Mouse (Mus musculus) forebrain, embryonic 12.5 days (tissue): Measurements from ENCODE around the gene Tmem211. TPM values are rescaled to one million over a fixed set of nuclear protein-coding genes. Genes with fewer than 3 reads are reported as not detected.
A peak's percentile ranks its signal among the peaks of the same experiment; 100 is the strongest.

Source experiments
- ATAC-seq: fragments of 200-750 bp; cut with Nextera tagmentation; 2 replicates; pipeline ENCODE4 v1.8.0; 2017; ENCODE audit warnings: moderate TSS enrichment; ENCODE audit not compliant: low FRiP score
- H3K27ac ChIP-seq: fragments of 300-500 bp; sonication (generic); 2 replicates; pipeline ENCODE4 v1.5.1; 2016; ENCODE audit warnings: mild to moderate bottlenecking
- H3K27me3 ChIP-seq: fragments of 300-500 bp; sonication (generic); 2 replicates; pipeline ENCODE4 v1.6.1; 2016; ENCODE audit warnings: mild to moderate bottlenecking
- H3K36me3 ChIP-seq: fragments of 300-500 bp; sonication (generic); replicated peaks from 2 replicates; pipeline ENCODE4 v1.6.1; 2016; ENCODE audit warnings: mild to moderate bottlenecking
- H3K4me1 ChIP-seq: fragments of 300-500 bp; sonication (generic); 2 replicates; pipeline ENCODE4 v1.6.1; 2016
- H3K4me2 ChIP-seq: fragments of 300-500 bp; sonication (generic); 2 replicates; pipeline ENCODE4 v1.6.1; 2016; ENCODE audit warnings: mild to moderate bottlenecking, moderate library complexity
- H3K4me3 ChIP-seq: fragments of 300-500 bp; sonication (generic); replicated peaks from 2 replicates; pipeline ENCODE4 v1.5.1; 2016; ENCODE audit warnings: mild to moderate bottlenecking
- H3K9ac ChIP-seq: fragments of 300-500 bp; sonication (generic); 2 replicates; pipeline ENCODE4 v1.6.1; 2016; ENCODE audit warnings: mild to moderate bottlenecking
- H3K9me3 ChIP-seq: fragments of 300-500 bp; sonication (generic); 2 replicates; pipeline ENCODE4 v1.6.1; 2016
- WGBS: fragments of 180-500 bp; shearing (Covaris S2); methylation state at CpG from one replicate; pipeline ENCODE4 v1.1.7; 2016; 5-methylcytosine and 5-hydroxymethylcytosine counted together
- polyA plus RNA-seq: library from polyadenylated mRNA; unstranded; fragments of >200 nt; fragmentation: Nextera tagmentation; extraction: Ambion mirVana; gene quantifications from 2 replicates; pipeline ENCODE4 v1.2.1, GENCODE M21; 2016

The Tmem211 gene
- polyA plus RNA-seq, 1 experiment from 2014 or later: 0.20 TPM

GRCm38 (mm10) chr5:113215610-113216011, 11.1 kb upstream of the Tmem211 start:
- 87% methylated on average over 9 of the region's 9 CpGs for WGBS
- H3K27ac ChIP-seq: no peak overlapping the region
- H3K4me1 ChIP-seq: peaks cover 7% of the 10 kb centered on the region
- ATAC-seq: no peak
- H3K9ac ChIP-seq: no peak overlapping the region
- no peaks in the 10 kb centered on the region for H3K9me3 ChIP-seq
- H3K27me3 ChIP-seq: 0 out of 2 replicates have a peak, but pooled peaks cover 7% of the 10 kb centered on the region
- H3K36me3 ChIP-seq: no peaks in the 10 kb centered on the region
- H3K4me2 ChIP-seq: no peak overlapping the region
- H3K4me3 ChIP-seq: no peak overlapping the region

DNA sequence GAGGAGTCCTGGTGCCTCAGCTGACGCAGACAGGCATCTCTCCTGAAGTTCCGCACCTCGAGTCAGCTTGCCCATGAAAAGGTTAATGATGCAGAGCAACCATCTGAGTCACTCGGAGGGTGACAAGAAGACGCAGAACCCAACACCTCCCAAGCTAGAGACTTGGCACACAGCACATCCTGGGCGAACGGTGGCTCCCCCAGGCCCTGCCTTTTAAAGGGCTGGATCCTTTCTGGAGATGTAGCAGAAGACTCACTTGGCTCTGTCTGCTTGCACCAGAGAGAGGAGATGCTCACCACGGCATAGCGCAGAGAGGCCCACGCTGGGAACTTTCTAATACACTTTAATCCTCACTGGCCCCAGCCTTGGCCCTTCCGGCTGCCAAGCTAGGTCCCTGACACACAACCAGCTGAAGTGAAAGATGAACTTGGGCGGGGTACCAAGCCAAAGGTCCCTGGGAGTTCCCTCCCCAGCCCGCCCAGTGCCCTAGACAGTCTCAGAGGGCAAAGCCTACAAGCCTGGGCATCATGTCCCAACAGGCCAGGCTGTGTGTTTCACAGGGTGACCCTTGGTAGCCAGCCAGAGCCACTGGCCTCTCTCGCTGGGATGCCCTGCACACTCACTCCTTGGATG, 10.3 kb upstream of the Tmem211 start:
- peaks cover 10% of the 10 kb centered on the region for H3K4me1 ChIP-seq
- no peak overlapping the region for H3K4me2 ChIP-seq
- H3K4me3 ChIP-seq: no peak overlapping the region
- WGBS: 85% methylated on average over 14 of the region's 14 CpGs
- H3K27me3 ChIP-seq: 0 out of 2 replicates have a peak, but pooled peaks cover 7% of the 10 kb centered on the region
- no peaks in the 10 kb centered on the region for H3K36me3 ChIP-seq
- no peaks in the 10 kb centered on the region for H3K9me3 ChIP-seq
- no peak overlapping the region for H3K27ac ChIP-seq
- ATAC-seq: no peak
- H3K9ac ChIP-seq: no peak overlapping the region

DNA sequence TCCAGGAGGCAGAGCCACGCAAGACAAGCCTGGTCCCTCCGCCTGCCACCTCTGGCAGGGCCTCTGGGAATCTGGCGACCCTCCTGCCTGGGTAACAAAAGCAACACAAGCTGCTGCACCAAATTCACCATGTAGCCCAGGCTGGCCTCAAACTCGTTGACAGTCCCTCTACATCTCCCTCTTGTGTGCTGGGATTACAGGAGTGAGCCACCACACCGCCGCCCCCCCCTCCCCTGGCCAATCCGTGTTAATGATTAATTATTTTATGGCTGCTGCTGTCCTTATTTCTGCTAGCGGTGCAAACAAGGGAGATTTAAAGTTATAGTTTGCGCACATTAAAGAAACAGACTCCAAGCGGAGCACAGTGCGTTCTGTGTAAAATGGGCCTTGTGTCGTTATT, 9.6 kb upstream of the Tmem211 start:
- no peak overlapping the region for H3K27ac ChIP-seq
- no peak overlapping the region for H3K4me3 ChIP-seq
- H3K9ac ChIP-seq: no peak overlapping the region
- H3K27me3 ChIP-seq: 0 out of 2 replicates have a peak, but pooled peaks cover 7% of the 10 kb centered on the region
- H3K9me3 ChIP-seq: no peaks in the 10 kb centered on the region
- WGBS: 85% methylated on average over 12 of the region's 12 CpGs
- H3K4me2 ChIP-seq: no peak overlapping the region
- peaks cover 10% of the 10 kb centered on the region for H3K4me1 ChIP-seq
- ATAC-seq: no peak
- no peaks in the 10 kb centered on the region for H3K36me3 ChIP-seq

DNA sequence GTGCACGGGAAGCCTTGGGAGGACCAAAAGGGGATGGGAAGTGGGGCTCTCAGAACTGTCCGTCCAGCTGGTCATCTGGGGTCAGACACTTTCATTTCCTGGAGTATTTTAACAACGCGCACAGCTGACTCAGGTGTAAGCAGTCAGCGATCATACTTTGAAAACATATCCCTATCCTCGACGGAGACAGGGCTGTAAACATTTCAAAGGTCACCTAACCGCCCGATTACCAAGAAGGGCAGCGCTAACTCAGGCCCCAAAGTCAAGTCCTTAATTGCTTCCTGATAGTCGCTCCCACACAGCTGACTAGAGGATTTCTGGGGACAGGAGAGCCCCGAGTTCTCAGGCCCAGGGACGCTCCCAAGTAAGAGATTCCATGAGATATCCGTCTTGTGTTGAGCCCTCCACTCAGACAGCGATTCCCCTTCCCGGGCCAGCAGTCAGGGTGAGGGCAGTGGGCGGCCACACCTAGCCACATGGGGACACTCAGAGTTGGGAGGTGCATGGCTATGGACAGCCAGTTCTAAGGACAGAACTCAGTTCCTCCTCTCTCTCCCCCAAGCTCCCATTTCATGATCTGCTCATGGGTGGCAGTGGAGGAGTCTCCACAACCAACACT, 8.0 kb upstream of the Tmem211 start:
- Histone ChIP-seq H3K36me3 (no peaks in the 10 kb centered on the region), H3K9me3 (no peaks in the 10 kb centered on the region), H3K27ac (no peak overlapping the region), H3K9ac (no peak overlapping the region), H3K27me3 (0 out of 2 replicates have a peak, but pooled peaks cover 7% of the 10 kb centered on the region), H3K4me1 (peaks cover 10% of the 10 kb centered on the region), H3K4me3 (no peak overlapping the region), H3K4me2 (no peak overlapping the region)
- WGBS: 87% methylated on average over 17 of the region's 17 CpGs
- ATAC-seq: no peak

DNA sequence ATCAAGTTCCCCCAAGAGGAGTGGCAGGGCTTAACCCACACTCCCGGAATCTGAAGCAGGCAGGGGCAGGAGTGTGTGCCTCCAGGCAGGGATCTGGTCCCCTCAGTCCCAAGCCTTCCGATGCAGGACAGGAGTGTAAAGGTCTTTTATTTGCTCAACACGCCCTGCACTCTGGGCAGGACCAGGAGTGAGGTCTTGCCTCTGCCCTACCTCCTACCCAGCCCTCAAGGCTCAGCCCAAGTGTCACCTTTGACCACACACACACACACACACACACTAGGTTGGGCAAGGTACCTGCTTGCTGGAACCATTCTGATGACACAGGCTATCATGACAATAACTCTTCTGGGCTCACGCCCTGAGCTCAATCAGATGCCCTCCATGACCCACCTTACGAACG, 7.3 kb upstream of the Tmem211 start:
- no peak overlapping the region for H3K27ac ChIP-seq
- 93% methylated on average over 6 of the region's 6 CpGs for WGBS
- H3K4me3 ChIP-seq: no peak overlapping the region
- H3K9ac ChIP-seq: no peak overlapping the region
- H3K4me1 ChIP-seq: peaks cover 10% of the 10 kb centered on the region
- no peaks in the 10 kb centered on the region for H3K9me3 ChIP-seq
- no peaks in the 10 kb centered on the region for H3K36me3 ChIP-seq
- 0 out of 2 replicates have a peak, but pooled peaks cover 7% of the 10 kb centered on the region for H3K27me3 ChIP-seq
- no peak for ATAC-seq
- H3K4me2 ChIP-seq: no peak overlapping the region

- peak overlapping the region; percentile 61; the same call in 1 of the 2 replicates for H3K4me3 ChIP-seq
- no peak overlapping the region; the same call in 1 of the 2 replicates for H3K9ac ChIP-seq
- H3K27me3 ChIP-seq: 0 out of 2 replicates have a peak, but pooled peaks cover 7% of the 10 kb centered on the region
- no peak for ATAC-seq
- H3K27ac ChIP-seq: no peak overlapping the region
- H3K4me2 ChIP-seq: peak overlapping the region; percentile 91
- peaks cover 10% of the 10 kb centered on the region for H3K4me1 ChIP-seq
- no peaks in the 10 kb centered on the region for H3K36me3 ChIP-seq
- 72% methylated on average over 7 of the region's 7 CpGs for WGBS
- no peaks in the 10 kb centered on the region for H3K9me3 ChIP-seq
Observed at GRCm38 (mm10) chr5:113219876-113220275, 6.8 kb upstream of the Tmem211 start.

DNA sequence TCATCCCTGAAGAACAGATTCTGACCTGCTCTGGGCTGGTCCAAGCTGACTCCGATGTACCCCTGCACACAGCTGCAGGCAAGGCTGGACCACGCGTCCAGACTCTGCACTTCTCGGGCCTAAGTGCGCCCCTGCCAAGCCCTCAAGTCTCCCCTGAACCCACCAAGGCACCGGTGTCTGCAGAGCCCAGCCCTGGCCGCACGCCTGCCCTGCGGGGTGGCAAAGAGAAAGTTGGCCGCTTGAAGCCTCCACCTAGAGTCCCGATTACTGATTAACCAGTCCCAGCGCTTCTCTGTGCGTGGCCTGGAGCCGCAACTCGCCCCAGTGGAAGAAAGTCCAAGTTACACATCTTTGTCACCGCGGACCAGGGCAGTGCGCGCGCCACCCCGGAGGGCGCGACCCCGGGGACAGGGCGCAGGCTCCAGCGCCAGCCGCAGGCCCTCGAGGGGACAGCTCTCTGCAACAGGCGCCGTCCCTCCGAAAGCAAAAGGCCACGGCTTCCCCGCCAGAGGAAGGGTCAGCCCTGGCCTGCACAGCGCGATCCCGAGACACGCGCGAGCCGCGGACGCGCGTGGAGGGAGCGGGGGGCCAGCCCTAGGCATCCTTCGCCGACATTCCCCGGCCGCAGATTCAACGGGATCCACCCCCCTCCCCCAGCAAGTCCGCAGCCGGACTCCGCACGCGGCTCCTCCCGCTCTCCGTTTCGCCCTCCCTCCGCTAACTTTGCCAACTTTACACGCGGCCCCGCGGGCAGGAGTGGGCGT, 6.1 kb upstream of the Tmem211 start:
- WGBS: 2% methylated on average over 63 of the region's 64 CpGs
- H3K36me3 ChIP-seq: no peaks in the 10 kb centered on the region
- H3K9me3 ChIP-seq: no peaks in the 10 kb centered on the region
- 0 out of 2 replicates have a peak overlapping the region, but pooled peaks have one; percentile 6 for H3K27ac ChIP-seq
- peak overlapping the region; percentile 61 for H3K4me3 ChIP-seq
- peak; percentile 40 for ATAC-seq
- H3K4me2 ChIP-seq: peak overlapping the region; percentile 91
- H3K27me3 ChIP-seq: 0 out of 2 replicates have a peak, but pooled peaks cover 7% of the 10 kb centered on the region
- H3K4me1 ChIP-seq: peaks cover 16% of the 10 kb centered on the region
- peak overlapping the region; percentile 68 for H3K9ac ChIP-seq

DNA sequence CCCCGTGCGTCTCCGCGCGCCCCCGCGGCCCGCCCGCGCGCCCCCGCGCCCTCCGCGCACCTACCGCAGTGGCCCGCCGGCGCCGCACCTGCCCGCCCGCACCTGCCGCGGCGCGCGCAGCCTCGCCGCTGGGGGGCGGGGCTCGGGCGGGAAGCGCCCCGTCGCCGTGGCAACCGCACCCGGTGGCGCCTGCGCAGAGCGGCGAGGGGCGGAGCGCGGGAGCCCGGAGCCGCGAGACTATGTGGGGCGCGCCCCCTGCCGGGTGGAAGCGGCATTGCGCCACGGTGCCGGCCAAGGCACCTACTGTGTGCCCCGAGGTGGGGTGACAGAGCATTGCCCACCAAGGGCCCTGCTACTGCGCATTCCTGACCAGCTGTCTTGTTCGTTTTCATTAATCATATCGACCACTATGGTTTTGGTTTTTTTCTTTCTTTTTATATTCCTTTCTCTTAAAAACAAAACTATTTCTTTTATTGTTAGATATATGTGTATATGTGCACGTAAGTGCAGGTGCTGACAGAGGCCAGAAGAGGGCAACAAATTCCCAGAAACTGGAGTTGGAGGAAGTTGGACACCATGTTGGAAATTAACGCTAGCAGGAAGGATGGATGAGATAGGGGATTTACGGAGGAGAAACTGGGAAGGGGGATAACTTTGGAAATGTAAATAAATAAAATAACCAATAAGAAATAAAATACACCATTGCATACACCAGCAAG, 5.4 kb upstream of the Tmem211 start, which contains the start of gene 2900026A02Rik:
2900026A02Rik (minus strand) TSS at position 90 of the 719 bp plus-strand sequence.
- WGBS: 8% methylated on average over 58 of the region's 62 CpGs
- H3K4me1 ChIP-seq: peaks cover 23% of the 10 kb centered on the region
- 0 out of 2 replicates have a peak, but pooled peaks cover 7% of the 10 kb centered on the region for H3K27me3 ChIP-seq
- no peaks in the 10 kb centered on the region for H3K9me3 ChIP-seq
- 0 out of 2 replicates have a peak within 1 kb of the TSS, but pooled peaks have one; percentile 6 for H3K27ac ChIP-seq
- H3K4me3 ChIP-seq: peak within 1 kb of the TSS; percentile 61
- H3K9ac ChIP-seq: peak within 1 kb of the TSS; percentile 68
- H3K36me3 ChIP-seq: no peaks in the 10 kb centered on the region
- peak within 1 kb of the TSS; percentile 91 for H3K4me2 ChIP-seq
- ATAC-seq: peak; percentile 33

DNA sequence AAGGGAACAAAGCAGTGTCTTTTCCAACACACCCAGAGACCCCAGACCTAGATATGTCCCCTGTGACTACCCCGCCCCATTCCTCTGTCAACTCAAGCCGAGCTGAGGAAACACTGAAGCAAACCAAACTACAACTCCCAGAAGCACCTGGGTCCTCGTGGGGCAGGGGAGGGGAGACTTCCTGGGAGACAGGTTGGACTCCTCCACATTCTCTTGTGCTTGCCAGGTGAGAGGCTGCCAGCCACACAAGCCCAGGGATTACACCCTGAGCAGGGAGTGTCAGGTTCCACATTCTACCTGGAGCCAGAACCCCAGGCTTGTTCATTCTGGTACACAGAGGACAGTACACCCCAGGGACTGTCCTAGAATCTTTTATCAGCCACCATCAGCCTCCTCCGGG, 2.8 kb upstream of the Tmem211 start:
- Histone ChIP-seq H3K9me3 (no peaks in the 10 kb centered on the region), H3K36me3 (no peaks in the 10 kb centered on the region), H3K4me2 (no peak overlapping the region), H3K27me3 (0 out of 2 replicates have a peak, but pooled peaks cover 7% of the 10 kb centered on the region), H3K4me3 (no peak overlapping the region), H3K9ac (no peak overlapping the region), H3K4me1 (peaks cover 25% of the 10 kb centered on the region), H3K27ac (no peak overlapping the region)
- no peak for ATAC-seq
- WGBS: 65% methylated on average over 4 of the region's 4 CpGs

DNA sequence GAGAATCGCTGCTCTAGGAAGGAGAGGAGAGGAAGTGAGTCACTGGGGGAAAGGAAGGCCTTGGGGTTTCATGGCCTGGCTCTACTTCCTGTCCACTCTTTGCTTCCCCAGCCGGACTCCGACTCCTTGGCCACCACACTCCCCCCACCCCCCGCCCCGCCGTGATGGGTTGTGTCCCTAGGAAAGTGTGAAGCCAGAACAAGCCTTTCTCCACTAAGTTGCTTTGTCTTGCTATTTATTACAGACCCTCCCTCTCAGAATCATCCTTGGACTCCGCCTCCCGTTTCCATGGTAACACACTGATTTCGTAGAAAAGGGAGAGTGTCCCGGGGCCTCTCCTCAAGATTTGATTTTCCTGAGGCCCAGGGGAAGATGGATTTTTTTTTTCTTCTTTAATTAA, 1.4 kb upstream of the Tmem211 start:
- no peaks in the 10 kb centered on the region for H3K9me3 ChIP-seq
- H3K4me1 ChIP-seq: peaks cover 24% of the 10 kb centered on the region
- H3K4me2 ChIP-seq: peak overlapping the region; percentile 52
- 11% methylated on average over 10 of the region's 10 CpGs for WGBS
- H3K36me3 ChIP-seq: no peaks in the 10 kb centered on the region
- ATAC-seq: no peak; the same call in 1 of the 2 replicates
- H3K4me3 ChIP-seq: no peak overlapping the region; the same call in 1 of the 2 replicates
- peak overlapping the region; percentile 42; the same call in 1 of the 2 replicates for H3K27ac ChIP-seq
- H3K27me3 ChIP-seq: no peaks in the 10 kb centered on the region; the same call in 1 of the 2 replicates
- no peak overlapping the region for H3K9ac ChIP-seq

- Histone ChIP-seq H3K36me3 (no peaks in the 10 kb centered on the region), H3K4me2 (peak overlapping the region; percentile 52), H3K4me3 (peak overlapping the region; percentile 23), H3K27me3 (no peaks in the 10 kb centered on the region; the same call in 1 of the 2 replicates), H3K9ac (no peak overlapping the region; the same call in 1 of the 2 replicates), H3K4me1 (peaks cover 18% of the 10 kb centered on the region), H3K27ac (peak overlapping the region; percentile 61; the same call in 1 of the 2 replicates), H3K9me3 (no peaks in the 10 kb centered on the region)
- 11% methylated on average over 25 of the region's 25 CpGs for WGBS
- ATAC-seq: peak; percentile 19; the same call in 1 of the 2 replicates
Observed at GRCm38 (mm10) chr5:113225686-113226435, 848 bp upstream of the Tmem211 start.
